Mouse (Mus musculus) kidney, adult 11 months (tissue): ENCODE measurements around the gene Macrod1.
A peak's percentile ranks its signal among the peaks of the same experiment; 100 is the strongest.
"Not testable (repeated sequence)": the region's sequence is repeated elsewhere in the genome, so short reads cannot be mapped to it uniquely, and the experiment has no call there.

Experiments
- DNase-seq: peaks from one replicate; pipeline ENCODE4 v3.0.0; 2022

Macrod1 gene

DNA sequence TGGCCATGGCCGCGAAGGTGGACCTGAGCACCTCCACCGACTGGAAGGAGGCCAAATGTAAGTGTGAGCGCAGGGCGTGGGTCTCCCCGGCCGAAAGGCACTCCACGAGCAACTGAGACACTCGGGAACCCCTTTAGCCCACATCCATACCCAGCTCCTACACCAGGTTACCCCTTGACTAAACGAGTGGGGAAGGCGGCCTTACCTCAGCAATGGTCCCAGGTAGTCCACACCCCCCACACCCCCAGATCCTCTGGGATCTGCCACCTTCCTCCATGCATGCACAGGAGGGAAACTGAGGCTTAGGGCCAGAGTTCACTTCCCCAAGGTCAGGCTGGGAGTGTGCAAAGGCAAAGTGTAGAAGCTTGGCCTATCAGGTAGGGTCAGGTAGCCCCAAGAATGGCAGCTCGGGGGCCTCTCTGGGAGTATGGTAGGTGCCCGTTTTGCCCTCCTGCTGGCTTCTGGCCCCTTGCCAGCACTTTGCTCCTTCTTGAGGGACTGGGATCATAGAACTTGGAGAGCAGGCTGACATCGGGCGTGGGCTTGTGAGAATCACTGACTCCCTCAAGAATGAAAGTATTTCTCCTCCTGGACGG is 614 bp downstream of the Macrod1 start:
- no peak for DNase-seq

DNA sequence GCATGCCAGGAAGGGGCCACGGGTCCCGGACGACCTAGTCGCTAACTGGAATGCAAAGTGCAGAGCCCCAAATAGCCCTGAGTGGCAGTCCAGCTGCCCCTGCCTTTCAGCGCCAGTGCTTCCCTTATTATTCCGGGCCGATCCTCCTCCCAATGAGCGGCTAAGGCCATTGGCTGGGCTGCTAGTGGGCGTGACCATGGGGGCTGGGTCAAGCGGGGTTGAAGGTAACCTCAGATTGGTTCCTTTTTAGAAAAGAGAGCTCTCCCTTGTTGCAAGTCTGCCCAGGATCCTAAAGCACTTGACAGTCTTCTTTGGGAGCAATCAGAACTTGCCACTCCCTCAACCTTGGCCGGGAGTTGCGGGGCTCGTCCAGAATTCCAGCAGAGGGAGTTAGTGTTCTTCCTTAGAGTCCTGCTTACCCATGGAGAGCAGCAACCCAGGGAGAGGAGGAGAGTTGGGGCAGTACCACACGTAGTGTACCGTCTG is 1.2 kb downstream of the Macrod1 start:
- peak; percentile 94 for DNase-seq

DNA sequence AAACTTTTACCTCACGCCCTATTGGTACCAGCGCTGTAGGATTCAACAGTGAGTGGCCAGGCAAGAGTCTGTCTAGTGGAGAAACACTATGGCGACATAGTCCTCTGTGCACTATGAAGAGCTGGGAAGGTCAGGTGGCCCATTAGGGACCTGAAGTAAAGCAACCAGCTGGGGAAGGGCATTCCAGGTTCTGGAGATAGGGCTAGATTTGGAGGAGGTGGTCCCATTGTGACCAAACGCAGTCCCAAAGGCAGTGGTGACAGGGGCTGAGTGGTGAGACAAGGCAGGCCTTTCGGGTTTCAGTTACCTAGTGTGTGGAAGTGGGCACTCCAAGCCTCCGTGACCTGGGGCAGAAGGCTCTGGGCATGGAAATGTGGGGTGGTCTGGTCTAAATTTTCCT is 1.9 kb downstream of the Macrod1 start:
- no peak for DNase-seq

DNA sequence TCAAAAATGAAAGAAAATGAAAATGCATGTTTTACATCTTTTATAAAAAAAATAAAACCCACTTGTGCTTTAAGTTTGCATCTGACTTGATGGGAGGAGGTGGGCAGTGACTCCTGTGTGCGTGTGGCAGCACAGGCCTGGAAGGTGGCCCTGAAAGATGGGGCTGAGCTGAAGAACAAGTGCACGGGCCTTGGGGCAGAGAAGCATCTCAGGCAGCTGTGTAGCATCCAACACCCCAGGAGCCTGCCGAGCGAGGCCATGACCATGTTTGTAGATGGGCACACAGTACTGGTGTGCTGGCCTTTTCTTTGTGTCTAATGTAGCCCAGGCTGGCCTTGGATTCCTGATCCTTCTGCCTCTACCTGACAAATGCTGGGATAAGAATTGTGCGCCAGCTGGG is 5.5 kb downstream of the Macrod1 start:
- no peak for DNase-seq

DNA sequence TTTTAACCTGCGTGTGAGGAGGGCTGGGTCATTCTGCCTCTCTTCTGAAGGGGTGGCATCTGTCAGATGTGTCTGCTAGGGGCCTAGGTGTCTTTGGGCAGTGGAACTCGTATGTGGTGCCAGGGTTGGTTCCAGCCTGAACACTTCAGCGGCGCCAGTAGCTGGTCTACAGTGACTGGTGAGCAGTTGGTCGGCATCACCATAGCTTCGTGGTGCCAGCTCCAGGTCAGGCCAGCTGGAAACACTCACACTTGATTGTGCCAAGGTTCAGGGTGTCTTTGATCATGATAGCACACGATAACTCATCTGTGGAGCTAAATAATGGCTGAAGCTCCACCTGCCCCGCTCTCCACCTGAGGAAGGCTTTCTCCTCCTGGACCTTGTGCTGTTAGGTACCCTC is 6.3 kb downstream of the Macrod1 start:
- DNase-seq = no peak

DNA sequence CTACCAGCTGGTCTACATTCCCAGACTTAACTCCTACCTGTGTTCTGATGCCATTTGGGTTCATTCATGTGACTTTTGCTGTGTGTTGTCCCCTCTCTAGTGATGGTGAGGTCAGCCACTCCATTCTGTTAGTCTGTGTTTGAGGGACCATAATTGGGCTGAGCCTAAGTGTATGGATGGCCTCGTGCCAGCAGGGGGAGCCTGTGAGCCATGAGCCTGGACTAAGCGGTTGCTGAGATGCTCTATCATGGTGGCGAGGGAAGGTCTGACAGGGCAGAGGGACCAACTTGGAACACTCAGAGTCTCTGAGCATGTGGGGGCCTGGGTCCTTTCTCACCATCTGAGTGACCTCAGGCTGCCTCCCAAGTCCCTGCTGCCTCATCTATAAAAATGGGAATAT is 8.0 kb downstream of the Macrod1 start:
- DNase-seq = peak; percentile 71

DNA sequence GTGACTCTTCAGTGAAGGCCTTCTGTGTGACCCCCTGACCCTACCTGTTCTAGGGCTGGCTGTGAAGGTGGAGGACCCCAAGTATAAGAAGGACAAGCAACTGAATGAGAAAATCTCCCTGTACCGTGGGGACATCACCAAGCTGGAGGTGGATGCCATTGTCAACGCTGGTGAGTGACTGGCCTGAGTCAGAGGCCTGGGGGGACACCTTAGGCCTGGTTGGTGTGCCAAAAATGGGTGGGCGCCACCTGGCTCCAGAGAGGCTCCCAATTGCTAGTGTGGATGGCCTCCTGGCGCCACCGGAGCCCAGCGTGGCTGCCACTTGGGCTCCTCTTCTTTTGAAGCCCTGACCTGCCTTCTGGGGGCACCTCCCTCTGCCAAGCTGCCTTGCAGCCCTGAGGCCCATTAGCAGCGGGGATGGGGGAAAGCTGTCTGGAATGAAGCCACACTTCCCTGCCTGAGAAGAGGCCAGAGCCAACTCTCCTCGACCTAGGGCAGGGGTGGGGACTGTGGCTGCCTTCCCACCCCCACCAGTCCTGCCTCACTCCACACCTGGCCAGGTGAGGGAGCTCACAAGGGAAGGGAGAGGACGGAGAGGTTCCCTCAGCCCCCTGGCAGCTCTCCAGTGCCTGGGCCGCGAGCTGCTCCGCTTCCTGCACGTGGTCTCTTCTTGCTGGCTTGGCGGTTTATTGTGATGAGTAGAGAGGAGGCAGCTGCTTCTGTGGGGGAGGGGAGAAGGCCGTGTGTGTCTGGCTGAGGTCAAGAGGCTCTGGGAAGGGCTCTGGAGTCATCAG is 9.6 kb downstream of the Macrod1 start:
- DNase-seq = peak; percentile 80

DNA sequence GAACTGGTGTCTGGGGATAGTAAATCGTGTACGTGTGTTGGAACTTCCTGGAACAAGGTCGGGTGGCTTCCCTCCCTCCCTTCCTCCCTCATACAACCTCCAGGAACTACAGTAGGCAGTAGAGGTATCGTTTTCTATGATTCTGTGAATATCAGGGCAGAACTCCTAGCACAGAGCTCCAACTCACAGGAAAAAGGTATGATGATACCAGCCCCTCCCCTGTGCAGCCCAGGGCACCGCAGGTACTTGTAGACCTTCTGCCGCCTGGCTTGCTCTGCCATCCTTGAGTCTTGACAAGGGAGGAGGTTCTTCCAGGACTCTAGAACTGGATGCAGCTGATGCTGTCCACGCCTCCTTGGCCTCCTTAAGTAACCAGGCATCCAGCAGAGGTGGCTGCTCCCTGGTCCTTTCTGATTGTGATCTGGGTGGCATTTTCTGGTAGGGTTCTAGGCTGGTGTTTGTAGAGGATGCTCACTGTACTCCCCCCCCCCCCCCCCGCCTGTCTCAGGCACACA is 10.3 kb downstream of the Macrod1 start:
- DNase-seq = no peak

DNA sequence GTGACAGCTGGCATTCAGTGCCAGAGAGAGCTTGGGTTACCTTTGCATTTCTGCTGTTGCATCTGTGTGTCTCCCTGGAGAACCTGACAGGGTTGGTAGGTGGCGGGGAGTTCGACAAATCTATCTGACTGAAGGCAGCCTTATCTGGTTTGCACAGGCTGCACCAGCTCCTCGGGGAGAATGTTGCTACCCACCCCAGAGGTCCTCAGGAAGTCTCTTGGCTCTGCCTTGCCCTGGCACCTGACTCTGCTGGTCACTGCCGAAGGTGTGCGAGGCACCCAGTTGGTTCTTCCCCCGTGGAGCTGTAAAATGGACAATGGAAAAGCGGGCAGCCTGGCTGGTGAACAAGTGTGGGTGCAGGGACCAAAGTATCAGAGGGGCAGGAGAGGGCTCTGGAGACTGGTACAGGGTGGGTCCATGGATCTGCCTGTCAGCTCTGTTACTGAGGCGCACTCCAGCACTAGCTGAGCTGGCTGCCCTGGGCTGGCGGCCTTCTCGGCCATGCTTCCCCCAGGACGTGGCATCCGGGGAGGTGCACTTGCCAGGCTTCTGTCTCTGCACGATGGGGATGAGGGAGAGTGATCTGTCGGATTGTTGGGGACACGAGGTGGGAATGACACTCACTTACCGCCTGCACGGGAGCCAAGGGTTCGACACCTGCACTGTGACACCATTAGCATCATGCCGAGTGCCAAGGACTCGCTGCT is 10.9 kb downstream of the Macrod1 start:
- DNase-seq = no peak

DNA sequence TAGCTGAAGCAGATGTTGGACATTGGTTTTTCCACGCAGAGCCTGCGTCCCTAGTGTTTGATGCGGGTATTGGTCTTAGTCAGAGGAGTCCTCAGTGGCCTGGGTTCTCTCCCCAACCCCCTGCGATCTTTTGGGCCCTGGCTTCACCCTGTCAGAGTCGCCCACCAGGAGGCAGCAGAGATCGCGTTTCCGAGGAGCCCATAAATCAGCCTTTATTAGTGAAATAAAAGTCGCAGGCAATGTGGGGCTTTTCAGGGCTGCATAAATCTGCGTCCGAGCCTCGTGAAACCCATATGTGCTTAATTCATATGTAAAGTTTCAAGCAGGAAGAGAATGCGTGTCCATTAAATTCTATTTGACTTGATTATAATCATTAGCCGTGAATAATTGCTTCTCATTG is 11.5 kb downstream of the Macrod1 start:
- DNase-seq = peak; percentile 57

DNA sequence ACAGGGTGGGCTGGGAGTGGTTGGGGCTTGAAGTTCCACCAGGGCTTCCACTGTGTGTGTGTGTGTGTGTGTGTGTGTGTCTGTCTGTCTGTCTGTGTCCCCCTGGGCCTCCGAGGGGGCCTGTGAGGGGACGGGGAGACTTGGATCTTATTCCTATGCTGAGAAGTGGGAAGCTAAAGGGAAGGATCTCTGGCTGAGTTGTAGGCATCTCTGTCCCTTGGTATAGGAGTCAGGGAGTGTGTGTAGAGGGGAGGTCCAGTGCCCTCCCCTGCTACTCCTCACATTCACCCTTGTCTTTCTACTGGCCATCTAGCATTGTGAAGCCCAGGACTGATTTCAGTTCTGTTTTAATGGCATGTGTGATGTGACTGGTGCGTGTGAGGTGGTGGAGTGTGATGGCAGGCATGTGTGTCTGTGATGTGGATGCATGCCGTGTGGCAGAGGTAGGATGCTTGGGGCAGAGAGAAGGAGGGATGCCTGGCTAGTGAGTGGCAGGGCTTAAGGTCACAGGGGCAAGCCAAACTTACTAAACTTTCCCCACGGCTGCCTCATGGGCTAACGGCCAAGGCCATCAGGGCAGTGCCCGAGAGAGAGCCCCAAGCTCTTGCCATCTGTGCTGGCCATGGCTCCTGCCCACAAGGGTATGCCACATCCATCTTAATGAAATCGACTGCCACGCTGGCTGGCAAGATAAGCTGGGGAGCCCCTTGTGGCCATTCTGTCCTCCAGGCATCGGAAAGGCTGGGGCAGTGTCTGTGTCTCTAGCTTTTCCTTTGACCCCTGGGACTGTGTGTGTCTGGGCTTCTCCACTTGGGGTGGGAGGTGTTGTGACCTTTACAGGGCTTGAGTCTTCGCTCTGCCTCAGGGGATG is 12.3 kb downstream of the Macrod1 start:
- DNase-seq = no peak

DNA sequence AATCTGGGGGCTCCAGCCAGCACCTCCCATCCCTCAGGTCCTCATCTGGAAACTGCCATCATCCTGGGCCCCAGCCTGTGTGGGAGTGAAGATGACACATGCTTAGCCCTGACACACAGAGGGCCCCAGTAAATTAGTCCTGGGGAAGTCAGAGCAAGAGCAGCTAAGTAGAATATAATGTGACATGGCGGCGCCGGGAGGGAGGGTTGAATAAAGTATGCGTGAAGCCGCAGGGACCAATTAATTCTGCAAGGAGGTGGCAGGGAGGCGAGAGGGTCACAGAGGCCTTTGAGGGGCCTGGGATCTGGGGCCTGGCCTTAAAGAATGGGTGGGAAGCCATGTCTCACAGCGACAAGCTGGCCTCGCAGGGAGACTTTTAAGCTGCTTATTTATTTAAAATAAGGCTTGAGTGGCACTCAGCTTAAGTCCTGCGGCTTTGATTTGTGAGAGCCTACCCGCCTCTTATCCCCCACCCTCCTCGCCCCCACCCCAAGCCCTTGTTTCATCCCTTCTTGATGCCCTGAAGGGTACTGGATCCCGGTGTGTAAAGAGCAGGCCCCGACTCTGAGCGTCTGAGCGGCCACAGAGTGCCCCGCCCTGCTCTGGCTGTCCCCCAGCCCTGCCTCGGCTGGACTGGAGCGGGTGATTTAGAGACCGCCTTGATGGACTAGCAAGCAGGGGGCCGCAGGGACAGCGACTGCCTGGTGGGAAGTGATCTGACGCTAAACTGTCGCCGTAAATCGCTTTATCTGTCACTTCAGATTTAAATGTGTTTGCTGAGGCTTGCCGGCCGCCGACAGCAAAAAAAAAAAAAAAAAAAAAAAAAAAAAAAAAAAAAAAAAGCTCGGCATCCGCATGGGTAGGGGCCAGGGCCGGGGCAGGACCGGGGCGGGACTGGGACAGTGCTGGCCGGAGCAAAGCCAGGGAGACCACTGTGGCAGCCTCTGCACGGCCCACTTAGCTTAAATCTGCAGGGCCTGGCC is 13.5 kb downstream of the Macrod1 start:
- no peak for DNase-seq

DNA sequence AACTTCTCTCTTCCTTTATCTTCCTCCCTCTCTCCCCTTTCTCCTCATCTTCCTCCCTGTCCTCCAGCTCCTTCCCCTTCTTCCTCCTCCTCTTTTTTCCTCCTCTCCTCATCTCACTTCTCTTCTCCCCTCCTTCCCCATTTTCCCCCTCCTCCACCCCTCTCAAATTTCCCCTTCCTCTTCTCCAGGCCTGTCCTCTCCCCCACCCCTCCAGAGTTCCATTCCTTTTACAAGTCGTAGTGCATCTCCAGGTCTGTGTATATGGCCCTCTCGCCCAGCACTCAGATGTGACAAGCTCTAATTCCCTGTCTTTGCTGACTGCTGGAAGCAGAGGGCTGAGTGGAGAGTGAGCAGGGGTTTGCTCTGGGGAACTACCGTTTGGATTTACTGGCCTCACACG is 14.2 kb downstream of the Macrod1 start:
- no peak for DNase-seq

DNA sequence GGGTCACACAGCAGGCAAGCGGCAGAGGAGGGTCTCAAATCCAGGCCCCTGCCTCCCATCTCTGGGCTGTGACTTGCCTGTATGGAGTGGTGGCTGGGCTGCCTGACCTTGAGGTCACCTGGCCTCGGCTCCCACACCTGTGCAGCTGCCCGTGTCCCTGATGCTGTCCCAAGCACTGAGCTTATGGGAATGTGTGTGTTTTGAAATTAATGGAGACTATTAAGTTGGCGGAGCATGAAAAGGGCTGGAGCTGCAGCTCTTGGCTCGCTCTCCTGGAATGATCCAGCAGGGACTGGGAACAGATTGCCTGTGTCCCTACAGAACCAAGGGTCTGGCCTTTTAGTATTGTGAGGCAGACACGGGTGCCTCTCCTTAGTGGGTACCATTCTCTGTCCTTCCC is 15.6 kb downstream of the Macrod1 start:
- DNase-seq = peak; percentile 84

DNA sequence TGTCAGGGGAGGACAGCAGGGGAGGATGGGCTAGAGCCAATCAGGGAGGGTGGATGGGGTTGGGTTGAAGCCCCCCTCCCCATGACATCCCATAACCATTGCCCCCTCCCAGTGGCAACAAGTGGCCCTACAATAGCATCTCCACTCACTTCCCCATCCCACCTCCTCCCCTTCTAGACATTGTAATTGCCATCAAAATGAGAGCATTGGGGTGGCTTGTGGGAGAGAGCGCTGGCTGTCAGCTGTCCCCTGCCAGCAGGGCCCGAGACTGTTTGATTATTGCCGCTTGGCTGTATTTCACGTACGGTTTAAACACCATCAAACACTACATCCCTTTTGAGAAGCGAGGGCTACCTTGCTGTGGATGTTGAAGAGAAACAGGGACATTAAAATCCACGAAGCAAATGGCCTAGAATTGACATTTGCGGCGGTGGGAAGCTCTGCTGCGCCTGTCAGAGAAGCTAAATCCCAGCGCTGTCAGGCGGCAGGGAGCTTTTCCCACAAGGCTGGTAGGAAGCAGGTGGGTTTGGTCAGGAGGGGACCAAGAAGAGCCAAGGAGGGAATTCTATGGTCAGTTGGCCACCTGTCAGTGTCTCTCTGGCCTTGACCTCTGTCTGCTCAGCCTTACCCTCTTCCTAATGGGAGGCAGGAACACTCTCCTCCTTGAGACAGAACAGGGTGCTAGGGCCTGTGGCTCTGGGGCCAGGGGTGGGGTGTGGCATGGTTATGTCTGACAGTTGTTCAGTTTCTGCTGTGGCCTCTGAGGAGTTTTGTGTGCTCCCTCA is 17.6 kb downstream of the Macrod1 start:
- no peak for DNase-seq

DNA sequence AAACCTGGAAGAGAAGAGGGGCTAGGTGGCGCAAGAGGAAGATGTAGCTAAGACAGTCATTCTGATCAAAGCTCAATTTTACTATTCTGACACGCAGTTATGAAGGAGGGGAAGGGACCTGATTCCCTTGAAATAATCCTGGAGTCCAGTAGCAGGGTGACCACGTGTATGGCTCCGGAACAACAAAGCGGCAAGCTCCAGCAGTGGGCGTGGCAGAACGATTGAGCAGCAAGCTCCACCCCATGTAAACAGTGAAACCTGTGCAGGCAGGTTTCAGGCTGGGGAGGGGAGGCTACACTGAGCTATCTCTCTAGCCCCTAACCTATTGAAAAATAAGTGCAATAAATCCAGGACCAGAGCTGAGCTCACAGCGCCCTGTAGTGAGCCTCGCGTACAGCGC is 18.7 kb downstream of the Macrod1 start:
- DNase-seq = not testable (repeated sequence)

DNA sequence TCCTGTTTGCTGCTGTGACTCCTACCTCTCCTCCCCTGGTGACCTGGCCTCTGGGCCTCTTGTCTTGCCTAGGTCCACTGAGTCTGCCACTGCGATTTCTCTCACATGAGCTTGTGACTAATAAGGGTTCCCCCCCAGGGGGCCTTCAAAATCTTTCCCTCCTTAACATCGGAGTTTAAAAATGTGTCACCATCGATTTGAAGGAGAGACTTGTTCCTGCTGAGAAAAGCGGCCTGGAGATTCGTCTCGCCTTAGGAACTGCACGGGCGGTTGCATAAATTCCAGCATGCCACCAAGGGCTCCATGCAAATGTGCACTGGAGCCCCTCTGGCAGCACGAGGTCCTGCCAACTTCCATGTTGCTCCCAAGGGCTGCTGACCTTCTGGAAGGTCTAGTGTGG is 21.1 kb downstream of the Macrod1 start:
- peak; percentile 50 for DNase-seq

DNA sequence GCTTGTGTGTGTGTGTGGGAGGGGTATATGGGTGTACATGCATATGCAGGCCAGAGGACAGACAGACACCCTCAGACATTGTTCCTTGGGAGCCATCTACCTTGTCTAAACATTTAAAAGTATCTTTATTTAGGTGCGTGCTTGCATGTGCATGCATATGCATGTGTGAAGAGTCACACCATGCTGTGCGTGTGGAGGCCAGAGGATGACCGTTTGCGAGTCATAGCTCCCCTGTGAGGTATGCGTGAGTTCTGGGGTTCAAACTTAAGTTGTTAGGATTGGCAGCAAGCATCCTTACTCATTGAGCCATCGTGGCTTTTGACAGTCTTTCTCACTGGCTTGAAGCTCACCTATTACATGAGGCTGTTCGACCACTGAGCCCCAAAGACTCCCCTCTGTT is 21.7 kb downstream of the Macrod1 start:
- DNase-seq = no peak

DNA sequence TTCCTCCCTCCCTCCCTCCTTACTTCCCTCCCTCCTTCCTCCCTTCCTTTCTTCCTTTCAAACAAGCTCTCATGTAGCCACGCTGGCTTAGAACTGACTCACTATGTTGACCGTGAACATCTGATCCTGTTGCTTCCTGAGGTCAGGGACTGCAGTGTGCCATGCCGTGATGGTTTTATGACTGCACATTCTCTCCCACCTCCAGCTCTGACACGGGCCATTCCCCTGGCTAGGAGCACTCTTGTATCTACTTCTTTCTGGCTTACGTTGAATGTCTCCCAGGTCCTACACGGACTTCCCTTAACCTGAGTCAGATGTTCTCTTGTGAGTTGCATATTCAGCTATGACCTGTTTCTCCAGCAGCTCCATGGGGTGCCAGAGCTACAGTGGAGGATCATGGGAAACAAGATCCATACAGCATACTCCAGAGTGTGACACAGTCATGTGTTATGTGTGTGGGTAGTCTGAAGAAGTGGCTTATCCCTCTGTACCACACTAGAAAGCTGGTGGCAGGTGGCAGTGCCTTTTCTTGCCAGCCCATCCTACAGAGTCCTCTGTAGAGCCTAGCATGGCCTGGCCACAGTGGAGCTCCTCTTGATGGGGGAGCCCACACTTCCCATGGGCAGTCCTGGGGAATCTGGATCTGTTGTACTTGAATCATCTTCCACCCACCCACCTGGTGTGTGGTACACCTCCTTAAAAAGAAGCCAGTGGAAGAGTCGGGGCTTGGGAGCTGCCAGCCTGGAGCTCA is 25.1 kb downstream of the Macrod1 start:
- no peak for DNase-seq
